Mouse (Mus musculus) myocyte (in vitro differentiated cells): ENCODE data around the gene Clstn2.

Experiments used
- CEBPB ChIP-seq: IDR thresholded peaks from 2 replicates; pipeline ENCODE4 v1.6.1; 2011; ENCODE audit warnings: mild to moderate bottlenecking, moderate library complexity; ENCODE audit not compliant: poor library complexity, insufficient read depth, severe bottlenecking
- E2F4 ChIP-seq: IDR thresholded peaks from one replicate; pipeline ENCODE4 v1.6.1; 2011; ENCODE audit warnings: mild to moderate bottlenecking, control low read depth, moderate library complexity; ENCODE audit not compliant: insufficient read depth
- MAX ChIP-seq: IDR thresholded peaks from one replicate; pipeline ENCODE4 v1.6.1; 2011; ENCODE audit warnings: low read depth, mild to moderate bottlenecking, control low read depth
- MYOD1 ChIP-seq, 3 experiments: IDR thresholded peaks; one replicate each; pipeline ENCODE4 v1.6.1; 2011; ENCODE audit warnings: control low read depth in 2 of 3, low read depth in 2 of 3, mild to moderate bottlenecking in 2 of 3, moderate library complexity in 1 of 3; ENCODE audit not compliant: insufficient read length in 2 of 3, control insufficient read depth in 1 of 3
- MYOG ChIP-seq, 3 experiments: IDR thresholded peaks; one replicate each; pipeline ENCODE4 v1.6.1; 2011; ENCODE audit warnings: control low read depth in 2 of 3, low read depth in 2 of 3, mild to moderate bottlenecking in 2 of 3; ENCODE audit not compliant: insufficient read length in 2 of 3, control insufficient read depth in 1 of 3, insufficient read depth in 1 of 3
- POLR2A ChIP-seq: IDR thresholded peaks from one replicate; pipeline ENCODE4 v1.6.1; 2011; ENCODE audit warnings: low read depth, mild to moderate bottlenecking, control low read depth, moderate library complexity; ENCODE audit not compliant: insufficient read length
- REST ChIP-seq: IDR thresholded peaks from one replicate; pipeline ENCODE4 v1.6.1; 2011; ENCODE audit warnings: mild to moderate bottlenecking, control low read depth, moderate library complexity; ENCODE audit not compliant: insufficient read depth, insufficient read length
- SRF ChIP-seq: IDR thresholded peaks from one replicate; pipeline ENCODE4 v1.6.1; 2011; ENCODE audit warnings: low read depth; ENCODE audit not compliant: control insufficient read depth, insufficient read length
- TCF12 ChIP-seq: IDR thresholded peaks from one replicate; pipeline ENCODE4 v1.6.1; 2011; ENCODE audit warnings: mild to moderate bottlenecking, control low read depth; ENCODE audit not compliant: poor library complexity, insufficient read depth, severe bottlenecking
- USF1 ChIP-seq: IDR thresholded peaks from one replicate; pipeline ENCODE4 v1.6.1; 2011; ENCODE audit warnings: low read depth, mild to moderate bottlenecking, control low read depth, moderate library complexity

GRCm38 (mm10) chr9:98018687-98019086 lies 14.3 kb downstream of the Clstn2 start:
- TF ChIP-seq POLR2A: no peak
- no peak for TF ChIP-seq TCF12
- no peak for TF ChIP-seq USF1
- TF ChIP-seq MAX: no peak
- TF ChIP-seq E2F4: no peak
- TF ChIP-seq SRF: no peak
- no peak for TF ChIP-seq REST
- TF ChIP-seq CEBPB: no peak
- no peak for TF ChIP-seq MYOD1 (IDR thresholded peaks at IDR 0.05; ENCODE audit: control insufficient read depth in 1 of 3, insufficient read length in 2 of 3, low read depth in 2 of 3)
- no peak for TF ChIP-seq MYOG (IDR thresholded peaks at IDR 0.05; ENCODE audit: control insufficient read depth in 1 of 3, insufficient read depth in 1 of 3, insufficient read length in 2 of 3, low read depth in 2 of 3)
